Mouse (Mus musculus) hindbrain, embryonic 14.5 days (tissue): ENCODE results near the gene Tmem140. TPM values are rescaled to one million over a fixed set of nuclear protein-coding genes. Genes with fewer than 3 reads are reported as not detected.

ENCODE experiments used
- ATAC-seq: fragments of 200-750 bp; cut with Nextera tagmentation; 2 replicates; pipeline ENCODE4 v1.8.0; 2017; ENCODE audit warnings: moderate number of reproducible peaks, mild to moderate bottlenecking, moderate TSS enrichment, moderate library complexity; ENCODE audit not compliant: low FRiP score
- DNase-seq: peaks from one replicate; pipeline ENCODE4 v3.0.0-alpha.2; 2015; ENCODE audit warnings: low spot score
- H3K27ac ChIP-seq: fragments of 300-500 bp; sonication (generic); 2 replicates; pipeline ENCODE4 v1.5.1; 2014; ENCODE audit warnings: mild to moderate bottlenecking, moderate library complexity
- H3K27me3 ChIP-seq: fragments of 300-500 bp; sonication (generic); 2 replicates; pipeline ENCODE4 v1.6.1; 2014; ENCODE audit warnings: mild to moderate bottlenecking, low read length, mixed read lengths; ENCODE audit not compliant: control insufficient read depth, insufficient read depth
- H3K36me3 ChIP-seq: fragments of 300-500 bp; sonication (generic); replicated peaks from 2 replicates; pipeline ENCODE4 v1.6.1; 2014; ENCODE audit not compliant: control insufficient read depth, insufficient read depth
- H3K4me1 ChIP-seq: fragments of 300-500 bp; sonication (generic); replicated peaks from 2 replicates; pipeline ENCODE4 v1.6.1; 2014; ENCODE audit warnings: antibody characterized with exemption, low read length, mixed read lengths; ENCODE audit not compliant: control insufficient read depth, insufficient read depth
- H3K4me2 ChIP-seq: fragments of 300-500 bp; sonication (generic); replicated peaks from 2 replicates; pipeline ENCODE4 v1.6.1; 2014; ENCODE audit warnings: mild to moderate bottlenecking, moderate library complexity
- H3K4me3 ChIP-seq: fragments of 300-500 bp; sonication (generic); replicated peaks from 2 replicates; pipeline ENCODE4 v1.5.1; 2014; ENCODE audit warnings: mild to moderate bottlenecking, low read length
- H3K9ac ChIP-seq: fragments of 300-500 bp; sonication (generic); 2 replicates; pipeline ENCODE4 v1.6.1; 2014
- H3K9me3 ChIP-seq: fragments of 300-500 bp; sonication (generic); 2 replicates; pipeline ENCODE4 v1.6.1; 2016; ENCODE audit warnings: low read length; ENCODE audit not compliant: control insufficient read depth
- WGBS: fragments of 180-500 bp; shearing (Covaris S2); extraction: QIAGEN DNeasy Blood & Tissue Kit; methylation state at CpG from one replicate; pipeline ENCODE4 v1.1.7; 2014; 5-methylcytosine and 5-hydroxymethylcytosine counted together
- polyA plus RNA-seq: library from polyadenylated mRNA; unstranded; fragments of >200 nt; fragmentation: Nextera tagmentation; extraction: Ambion mirVana; gene quantifications from 2 replicates; pipeline ENCODE4 v1.2.1, GENCODE M21; 2014

Gene Tmem140
- polyA plus RNA-seq, 1 experiment from 2014 or later, result 0.78 TPM

- H3K9me3 ChIP-seq, result no peaks in the 10 kb centered on the region
- no peaks in the 10 kb centered on the region for H3K27me3 ChIP-seq
- no peak overlapping the region for H3K4me2 ChIP-seq
- DNase-seq (no peak), ATAC-seq (no peak)
- no peaks in the 10 kb centered on the region for H3K36me3 ChIP-seq
- H3K9ac ChIP-seq, result no peak overlapping the region
- no peak overlapping the region for H3K4me3 ChIP-seq
- H3K27ac ChIP-seq, result peak overlapping the region; percentile 26; the same call in 1 of the 2 replicates
- 74% methylated on average over 21 of the region's 21 CpGs for WGBS
- H3K4me1 ChIP-seq, result peaks cover 13% of the 10 kb centered on the region
Observed at GRCm38 (mm10) chr6:34874101-34874921, 11.4 kb downstream of the Tmem140 start.

GRCm38 (mm10) chr6:34875268-34875761 lies 12.4 kb downstream of the Tmem140 start:
- Histone ChIP-seq H3K4me1 (peaks cover 13% of the 10 kb centered on the region), H3K27ac (no peak overlapping the region), H3K4me2 (no peak overlapping the region), H3K4me3 (no peak overlapping the region), H3K27me3 (no peaks in the 10 kb centered on the region), H3K9ac (no peak overlapping the region), H3K9me3 (no peaks in the 10 kb centered on the region), H3K36me3 (0 out of 2 replicates have a peak, but pooled peaks cover 5% of the 10 kb centered on the region)
- 93% methylated on average over 15 of the region's 15 CpGs for WGBS
- DNase-seq (no peak), ATAC-seq (no peak)

GRCm38 (mm10) chr6:34875966-34876834 lies 13.3 kb downstream of the Tmem140 start:
- peak overlapping the region; percentile 56; the same call in 1 of the 2 replicates for H3K4me3 ChIP-seq
- peaks cover 14% of the 10 kb centered on the region; the same call in 1 of the 2 replicates for H3K36me3 ChIP-seq
- ATAC-seq (no peak), DNase-seq (no peak)
- H3K4me2 ChIP-seq, result peak overlapping the region; percentile 79
- H3K27me3 ChIP-seq, result no peaks in the 10 kb centered on the region
- H3K9ac ChIP-seq, result peak overlapping the region; percentile 77; the same call in 1 of the 2 replicates
- no peak overlapping the region for H3K27ac ChIP-seq
- H3K4me1 ChIP-seq, result peaks cover 13% of the 10 kb centered on the region
- no peaks in the 10 kb centered on the region for H3K9me3 ChIP-seq
- WGBS, result 66% methylated on average over 12 of the region's 12 CpGs

DNA sequence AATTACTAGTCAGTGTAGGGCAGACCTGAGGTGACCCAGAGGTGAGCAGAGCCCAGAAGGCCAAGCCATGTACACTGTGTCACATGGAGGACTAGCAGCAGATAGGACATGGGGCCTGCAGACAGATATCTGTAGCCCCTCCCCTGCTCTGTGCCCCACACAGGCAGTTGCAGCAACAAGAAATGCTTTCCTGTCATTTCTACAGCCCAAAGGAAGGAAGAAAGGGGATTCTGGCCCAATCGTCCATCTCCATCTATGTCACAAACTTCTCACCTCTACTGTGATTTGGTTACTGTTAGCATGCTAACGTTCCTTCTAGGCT lies 13.8 kb downstream of the Tmem140 start:
- 0 out of 2 replicates have a peak overlapping the region, but pooled peaks have one; percentile 90 for H3K27ac ChIP-seq
- ATAC-seq, result no peak
- H3K36me3 ChIP-seq, result peaks cover 18% of the 10 kb centered on the region; the same call in 1 of the 2 replicates

GRCm38 (mm10) chr6:34877509-34878321 lies 14.8 kb downstream of the Tmem140 start, which contains the start of gene Cyren:
Cyren (minus strand) TSS chr6:34878060.
- peak; percentile 93 for ATAC-seq
- peak; percentile 94 for DNase-seq
- H3K9ac ChIP-seq, result peak within 1 kb of the TSS; percentile 77
- peak within 1 kb of the TSS; percentile 90 for H3K27ac ChIP-seq
- no peaks in the 10 kb centered on the region for H3K9me3 ChIP-seq
- peaks cover 23% of the 10 kb centered on the region; the same call in 1 of the 2 replicates for H3K36me3 ChIP-seq
- under 1% methylated on average over 56 of the region's 56 CpGs for WGBS
- H3K4me3 ChIP-seq, result peak within 1 kb of the TSS; percentile 56
- peak within 1 kb of the TSS; percentile 79 for H3K4me2 ChIP-seq
- peaks cover 13% of the 10 kb centered on the region for H3K4me1 ChIP-seq
- H3K27me3 ChIP-seq, result no peaks in the 10 kb centered on the region

More for the DNA sequence above, 13.8 kb downstream of the Tmem140 start:
- no peaks in the 10 kb centered on the region for H3K27me3 ChIP-seq
- peak overlapping the region; percentile 77 for H3K9ac ChIP-seq
- no peaks in the 10 kb centered on the region for H3K9me3 ChIP-seq
- DNase-seq, result no peak
- WGBS, result 38% methylated on average over 2 of the region's 2 CpGs
- H3K4me1 ChIP-seq, result peaks cover 13% of the 10 kb centered on the region
- peak overlapping the region; percentile 79 for H3K4me2 ChIP-seq
- H3K4me3 ChIP-seq, result peak overlapping the region; percentile 56

DNA sequence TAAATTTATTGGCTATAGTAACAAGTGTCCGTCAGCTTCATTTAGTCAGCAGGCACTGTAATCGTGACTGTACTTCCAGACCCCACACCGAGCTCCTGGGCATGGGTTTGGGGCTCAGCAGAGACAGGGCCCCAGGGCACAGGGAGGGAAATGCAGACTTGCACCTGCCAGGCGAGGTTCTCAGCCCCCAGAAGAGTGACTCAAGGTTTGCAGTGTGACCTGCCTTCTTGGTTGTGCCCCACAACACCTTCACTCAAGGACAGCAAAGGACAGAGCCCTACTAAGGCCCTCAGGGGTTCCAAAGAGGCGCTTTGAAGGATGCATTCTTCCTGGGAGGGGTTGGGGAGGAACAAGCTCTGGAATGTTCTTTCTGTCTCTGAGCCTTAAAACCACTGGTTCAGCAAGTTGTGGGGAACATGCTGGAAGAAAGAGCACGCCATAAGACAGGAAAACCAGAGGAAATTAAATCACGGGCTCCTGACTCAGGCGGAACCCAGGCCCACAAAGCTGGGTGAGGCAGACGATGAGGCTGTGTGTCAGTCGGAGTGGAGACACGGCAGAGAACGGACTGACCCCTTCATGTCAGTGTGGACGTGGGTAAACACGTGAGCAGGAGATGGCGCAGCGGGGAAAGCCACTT lies 16.3 kb downstream of the Tmem140 start:
- H3K9me3 ChIP-seq, result no peaks in the 10 kb centered on the region
- H3K9ac ChIP-seq, result no peak overlapping the region
- H3K4me1 ChIP-seq, result peaks cover 13% of the 10 kb centered on the region
- no peaks in the 10 kb centered on the region for H3K27me3 ChIP-seq
- 91% methylated on average over 16 of the region's 16 CpGs for WGBS
- H3K36me3 ChIP-seq, result peaks cover 32% of the 10 kb centered on the region; the same call in 1 of the 2 replicates
- no peak for DNase-seq
- H3K4me2 ChIP-seq, result no peak overlapping the region
- ATAC-seq, result no peak
- H3K4me3 ChIP-seq, result no peak overlapping the region
- H3K27ac ChIP-seq, result no peak overlapping the region

- Histone ChIP-seq H3K27me3 (no peaks in the 10 kb centered on the region), H3K4me2 (no peak overlapping the region), H3K36me3 (peaks cover 37% of the 10 kb centered on the region; the same call in 1 of the 2 replicates), H3K27ac (no peak overlapping the region), H3K4me3 (no peak overlapping the region), H3K9ac (no peak overlapping the region), H3K4me1 (peaks cover 13% of the 10 kb centered on the region), H3K9me3 (no peaks in the 10 kb centered on the region)
- DNase-seq, result peak; percentile 51
- ATAC-seq, result no peak
- WGBS, result 47% methylated on average over 6 of the region's 6 CpGs
Observed at GRCm38 (mm10) chr6:34879911-34880475, 17.0 kb downstream of the Tmem140 start.

GRCm38 (mm10) chr6:34884724-34885123 lies 21.8 kb downstream of the Tmem140 start:
- Histone ChIP-seq H3K27me3 (no peaks in the 10 kb centered on the region), H3K9me3 (no peaks in the 10 kb centered on the region), H3K36me3 (peaks cover 69% of the 10 kb centered on the region), H3K4me1 (peaks cover 11% of the 10 kb centered on the region; the same call in 1 of the 2 replicates), H3K9ac (no peak overlapping the region), H3K27ac (no peak overlapping the region), H3K4me2 (no peak overlapping the region), H3K4me3 (no peak overlapping the region)
- ATAC-seq, result no peak
- 84% methylated on average over 7 of the region's 7 CpGs for WGBS
- no peak for DNase-seq
